In genomic region chr8:105359646-105360045, GRCm38 (mm10) we compare ENCODE assay signal across 9 mouse cellular contexts. TPM values are rescaled to one million over a fixed set of nuclear protein-coding genes. Genes with fewer than 3 reads are reported as not detected.
DNase-seq lines count a peak whose midpoint lies in the region; ATAC-seq and TF ChIP-seq lines count a peak whose summit lies in the region.
"Had no signal": no experiment of that assay in that cellular context is flagged by ENCODE, and none has a peak within 500 bp of the region (broad histone marks: within the 10 kb centered on the region; RNA-seq: fewer than 3 reads in every experiment).

No protein-coding gene starts in this region.

- no peaks in the 10 kb centered on the region for H3K79me2 ChIP-seq in MEL (ENCODE audit: control insufficient read depth, insufficient read depth, low read length, poor library complexity)

- H3K36me3 ChIP-seq in kidney, embryonic 15.5 days, result 0 out of 2 replicates have a peak, but pooled peaks cover 3% of the 10 kb centered on the region
- H3K36me3 ChIP-seq in MEL (ENCODE audit: control insufficient read depth in 1 of 2, insufficient read depth in 2 of 2, low read length in 2 of 2), result no peaks in the 10 kb centered on the region
- H3K36me3 ChIP-seq: liver, embryonic 12.5 days had no signal

- peak; percentile 30 for TF ChIP-seq RAD21 in MEL (IDR thresholded peaks at IDR 0.05; ENCODE audit: low read depth, low read length)

- 41% methylated on average over 4 of the region's 4 CpGs for WGBS in kidney, embryonic 15.5 days

- H3K9me3 ChIP-seq in kidney, embryonic 15.5 days (replicated peaks), result no peaks in the 10 kb centered on the region
- no peaks in the 10 kb centered on the region for H3K9me3 ChIP-seq in MEL (replicated peaks; ENCODE audit: insufficient read depth, low read length)
- H3K9me3 ChIP-seq: liver, embryonic 12.5 days had no signal

- DNase-seq in kidney, adult 9 months, result no peak
- no peak for DNase-seq in MEL (ENCODE audit: low read depth, low spot score)
- no peak for DNase-seq in ovary, adult 18-20 months (ENCODE audit: low spot score)
- DNase-seq in layer of hippocampus, adult 9-11 months, result no peak
- no peak for DNase-seq in gastrocnemius, postnatal 25 days

- ATAC-seq in kidney, embryonic 15.5 days (replicated peaks; ENCODE audit: low FRiP score), result no peak; the same call in 1 of the 2 replicates
- 0 out of 2 replicates have a peak, but pooled peaks have one; percentile 38 for ATAC-seq in megakaryocyte progenitor cell, adult 5-6 weeks (replicated peaks; ENCODE audit: poor library complexity)
- ATAC-seq: liver, embryonic 12.5 days had no signal

- peaks cover 41% of the 10 kb centered on the region for H3K4me1 ChIP-seq in kidney, embryonic 15.5 days
- H3K4me1 ChIP-seq in MEL (ENCODE audit: control insufficient read depth in 1 of 2, insufficient read depth in 2 of 2, low read length in 2 of 2), result no peaks in the 10 kb centered on the region
- H3K4me1 ChIP-seq in cortical plate, adult 2 months (ENCODE audit: control insufficient read depth, insufficient read depth, low read length), result no peaks in the 10 kb centered on the region

- H3K27ac ChIP-seq in kidney, embryonic 15.5 days, result no peak overlapping the region
- no peak overlapping the region for H3K27ac ChIP-seq in MEL (ENCODE audit: control insufficient read depth, low read depth, low read length)
- H3K27ac ChIP-seq in cortical plate, adult 2 months (ENCODE audit: insufficient read depth, low read length), result no peak overlapping the region
- H3K27ac ChIP-seq: liver, embryonic 12.5 days had no signal

- H3K4me2 ChIP-seq in kidney, embryonic 15.5 days, result no peak overlapping the region
- H3K4me2 ChIP-seq: liver, embryonic 12.5 days had no signal

- TF ChIP-seq POLR2A in MEL (IDR thresholded peaks at IDR 0.05; ENCODE audit: control insufficient read depth in 1 of 2, insufficient read depth in 1 of 2, low read depth in 1 of 2, low read length in 2 of 2, poor library complexity in 1 of 2), result no peak
- TF ChIP-seq POLR2A in cortical plate, adult 2 months (IDR thresholded peaks at IDR 0.05; ENCODE audit: extremely low read depth, insufficient read depth, low read length), result no peak

- TF ChIP-seq CTCF in MEL (IDR thresholded peaks at IDR 0.05 in 2 of 3, conservative IDR thresholded peaks at IDR 0.05 in 1 of 3; ENCODE audit: control insufficient read depth in 1 of 3, insufficient read depth in 1 of 3, low read depth in 2 of 3, low read length in 3 of 3, poor library complexity in 1 of 3, severe bottlenecking in 1 of 3), result peak in 1 of 3 experiments; percentile 30; a peak in 2 of 6 replicates
- TF ChIP-seq CTCF in cortical plate, adult 2 months (IDR thresholded peaks at IDR 0.05; ENCODE audit: extremely low read depth, insufficient read depth, low read length), result peak; percentile 10; the same call in 1 of the 2 replicates

- H3K27me3 ChIP-seq in kidney, embryonic 15.5 days, result no peaks in the 10 kb centered on the region
- no peaks in the 10 kb centered on the region; a peak in 1 of 4 replicates for H3K27me3 ChIP-seq in MEL (ENCODE audit: control insufficient read depth in 1 of 2, insufficient read depth in 2 of 2, low read length in 2 of 2)

- no peak overlapping the region for H3K4me3 ChIP-seq in kidney, embryonic 15.5 days (replicated peaks)
- no peak overlapping the region for H3K4me3 ChIP-seq in MEL (ENCODE audit: control insufficient read depth in 1 of 2, insufficient read depth in 1 of 2, low read depth in 2 of 2, low read length in 2 of 2)
- no peak overlapping the region for H3K4me3 ChIP-seq in cortical plate, adult 2 months (ENCODE audit: insufficient read depth, low read length)
- H3K4me3 ChIP-seq: liver, embryonic 12.5 days had no signal

- H3K9ac ChIP-seq in kidney, embryonic 15.5 days, result 0 out of 2 replicates have a peak overlapping the region, but pooled peaks have one; percentile 2
- no peak overlapping the region for H3K9ac ChIP-seq in MEL (ENCODE audit: control insufficient read depth, low read depth, low read length, poor library complexity, severe bottlenecking)
- H3K9ac ChIP-seq: liver, embryonic 12.5 days had no signal

- TF ChIP-seq EP300 in MEL (IDR thresholded peaks at IDR 0.05; ENCODE audit: low read depth in 1 of 2, low read length in 2 of 2), result no peak

TF ChIP-seq in MEL, 35 proteins besides CTCF, POLR2A, EP300 and RAD21:
- no peak for TF ChIP-seq BHLHE40 (IDR thresholded peaks at IDR 0.05; ENCODE audit: borderline replicate concordance, low read depth, low read length)
- TF ChIP-seq MAFK (IDR thresholded peaks at IDR 0.05; ENCODE audit: borderline replicate concordance, low read depth, low read length), result no peak
- TF ChIP-seq E2F4 (IDR thresholded peaks at IDR 0.05; ENCODE audit: borderline replicate concordance, low read depth, low read length), result no peak
- no peak for TF ChIP-seq ZNF384 (IDR thresholded peaks at IDR 0.05; ENCODE audit: low read depth, low read length)
- TF ChIP-seq RCOR1 (IDR thresholded peaks at IDR 0.05; ENCODE audit: low read depth, low read length), result no peak
- no peak for TF ChIP-seq NRF1 (IDR thresholded peaks at IDR 0.05; ENCODE audit: insufficient read depth, low read depth, low read length, poor library complexity, severe bottlenecking)
- TF ChIP-seq SMC3 (IDR thresholded peaks at IDR 0.05; ENCODE audit: low read depth, low read length), result no peak
- TF ChIP-seq GABPA (IDR thresholded peaks at IDR 0.05; ENCODE audit: low read depth, low read length), result no peak
- TF ChIP-seq CHD2 (IDR thresholded peaks at IDR 0.05; ENCODE audit: low read length), result no peak
- TF ChIP-seq ZMIZ1 (IDR thresholded peaks at IDR 0.05; ENCODE audit: low read depth, low read length), result no peak
- no peak for TF ChIP-seq MAZ (IDR thresholded peaks at IDR 0.05; ENCODE audit: low read depth, low read length)
- TF ChIP-seq ELF1 (IDR thresholded peaks at IDR 0.05; ENCODE audit: low read depth, low read length), result no peak
- TF ChIP-seq TCF12 (IDR thresholded peaks at IDR 0.05; ENCODE audit: low read depth, low read length), result no peak

RNA-seq across cellular contexts. Expression of gene Slc9a5, which starts 11.0 kb away (rescaled TPM):
- 2.5 and 2.9 TPM in 2 replicates for polyA plus RNA-seq in kidney, embryonic 15.5 days (2015; fragmentation: Nextera tagmentation; extraction: Ambion mirVana)
- total RNA-seq in MEL (2012; rRNA removed), result 0.12 and 0.20 TPM in 2 replicates
- 1 to 10 TPM in 1 of 2 experiments, not detected in 1; 1.9 TPM for polyA plus RNA-seq in MEL (2012; ENCODE audit: insufficient read depth in 1 of 2, insufficient read length in 2 of 2, low read depth in 1 of 2, low replicate concordance in 2 of 2, missing spikeins in 1 of 2)
- 33.7 and 33.8 TPM in 2 replicates for polyA plus RNA-seq in cortical plate, adult 2 months (2012; rRNA removed)
- total RNA-seq in megakaryocyte progenitor cell, adult 5-6 weeks (2015), result 0.54 and 0.79 TPM in 2 replicates
- total RNA-seq in megakaryocyte progenitor cell, adult 5-6 weeks (2017), result under 0.01 and 0.61 TPM in 2 replicates
- total RNA-seq in gastrocnemius, postnatal 25 days (2021), result under 1 TPM; 0.56 to 0.72 TPM

RNA-seq across cellular contexts. Expression of gene Fhod1, which starts 11.9 kb away (rescaled TPM):
- 3.5 TPM in 2 replicates for polyA plus RNA-seq in kidney, embryonic 15.5 days (2015; fragmentation: Nextera tagmentation; extraction: Ambion mirVana)
- 2.5 and 2.8 TPM in 2 replicates for total RNA-seq in MEL (2012; rRNA removed)
- polyA plus RNA-seq in MEL (2012; ENCODE audit: insufficient read depth in 1 of 2, insufficient read length in 2 of 2, low read depth in 1 of 2, low replicate concordance in 2 of 2, missing spikeins in 1 of 2), result 10 to 100 TPM in 1 of 2 experiments, not detected in 1; 10.9 TPM
- polyA plus RNA-seq in cortical plate, adult 2 months (2012; rRNA removed), result 3.4 and 3.5 TPM in 2 replicates
- 5.0 and 6.2 TPM in 2 replicates for total RNA-seq in megakaryocyte progenitor cell, adult 5-6 weeks (2015)
- 2.3 and 2.9 TPM in 2 replicates for total RNA-seq in megakaryocyte progenitor cell, adult 5-6 weeks (2017)
- 10 to 100 TPM; 17.4 to 24.6 TPM for total RNA-seq in gastrocnemius, postnatal 25 days (2021)

RNA-seq across cellular contexts. Expression of gene Plekhg4, which starts 13.4 kb away (rescaled TPM):
- polyA plus RNA-seq in kidney, embryonic 15.5 days (2015; fragmentation: Nextera tagmentation; extraction: Ambion mirVana), result 0.39 and 0.50 TPM in 2 replicates
- not detected in 2 replicates for total RNA-seq in MEL (2012; rRNA removed)
- polyA plus RNA-seq in MEL (2012; ENCODE audit: insufficient read depth in 1 of 2, insufficient read length in 2 of 2, low read depth in 1 of 2, low replicate concordance in 2 of 2, missing spikeins in 1 of 2), result under 1 TPM in 1 of 2 experiments, not detected in 1; 0.10 TPM
- 3.0 and 3.2 TPM in 2 replicates for polyA plus RNA-seq in cortical plate, adult 2 months (2012; rRNA removed)
- not detected in 2 replicates for total RNA-seq in megakaryocyte progenitor cell, adult 5-6 weeks (2015)
- not detected in 2 replicates for total RNA-seq in megakaryocyte progenitor cell, adult 5-6 weeks (2017)
- total RNA-seq in gastrocnemius, postnatal 25 days (2021), result under 1 TPM in 1 of 2 experiments, not detected in 1; 0.11 TPM
- polyA plus RNA-seq: liver, embryonic 12.5 days had no signal

RNA-seq across cellular contexts. Expression of gene Tmem208, which starts 33.5 kb away (rescaled TPM):
- polyA plus RNA-seq in kidney, embryonic 15.5 days (2015; fragmentation: Nextera tagmentation; extraction: Ambion mirVana), result 119 and 125 TPM in 2 replicates
- total RNA-seq in MEL (2012; rRNA removed), result 123 and 149 TPM in 2 replicates
- polyA plus RNA-seq in MEL (2012; ENCODE audit: insufficient read depth in 1 of 2, insufficient read length in 2 of 2, low read depth in 1 of 2, low replicate concordance in 2 of 2, missing spikeins in 1 of 2), result 10 to 100 TPM in 1 of 2 experiments, not detected in 1; 94.5 TPM
- polyA plus RNA-seq in cortical plate, adult 2 months (2012; rRNA removed), result 71.5 and 78.1 TPM in 2 replicates
- 70.7 and 84.0 TPM in 2 replicates for total RNA-seq in megakaryocyte progenitor cell, adult 5-6 weeks (2015)
- 41.0 and 50.3 TPM in 2 replicates for total RNA-seq in megakaryocyte progenitor cell, adult 5-6 weeks (2017)
- 10 to 100 TPM; 20.5 to 23.1 TPM for total RNA-seq in gastrocnemius, postnatal 25 days (2021)

RNA-seq across cellular contexts. Expression of gene Lrrc29, which starts 33.6 kb away (rescaled TPM):
- 2.2 and 2.6 TPM in 2 replicates for polyA plus RNA-seq in kidney, embryonic 15.5 days (2015; fragmentation: Nextera tagmentation; extraction: Ambion mirVana)
- total RNA-seq in MEL (2012; rRNA removed), result 2.6 and 3.2 TPM in 2 replicates
- polyA plus RNA-seq in MEL (2012; ENCODE audit: insufficient read depth in 1 of 2, insufficient read length in 2 of 2, low read depth in 1 of 2, low replicate concordance in 2 of 2, missing spikeins in 1 of 2), result 1 to 10 TPM in 1 of 2 experiments, not detected in 1; 6.1 TPM
- 3.7 and 4.3 TPM in 2 replicates for polyA plus RNA-seq in cortical plate, adult 2 months (2012; rRNA removed)
- 1.2 and 2.0 TPM in 2 replicates for total RNA-seq in megakaryocyte progenitor cell, adult 5-6 weeks (2015)
- 1.3 and 2.9 TPM in 2 replicates for total RNA-seq in megakaryocyte progenitor cell, adult 5-6 weeks (2017)
- total RNA-seq in gastrocnemius, postnatal 25 days (2021), result 1 to 10 TPM in 1 of 2 experiments, under 1 TPM in 1; 0.87 to 1.4 TPM
